Mouse (Mus musculus) brain, embryonic 14.5 days (tissue): ENCODE measurements at regions not wholly inside any gene's neighbourhood (a gene's known extent, or its start where the extent isn't known, plus 50 kb on each side); places are given as distances from the start of the nearest gene placed in this dataset.

ENCODE experiments used
- CTCF ChIP-seq: fragments of 200-500 bp; IDR thresholded peaks from 2 replicates; pipeline ENCODE4 v1.5.1; 2012; ENCODE audit warnings: inconsistent platforms, mild to moderate bottlenecking, moderate library complexity, borderline replicate concordance; ENCODE audit not compliant: insufficient read depth, insufficient read length; ENCODE audit errors: extremely low read depth
- POLR2A ChIP-seq: fragments of 200-500 bp; IDR thresholded peaks from 2 replicates; pipeline ENCODE4 v1.6.1; 2012; ENCODE audit warnings: mild to moderate bottlenecking, inconsistent platforms, borderline replicate concordance; ENCODE audit not compliant: poor library complexity, insufficient read depth, insufficient read length, severe bottlenecking; ENCODE audit errors: extremely low read depth

DNA sequence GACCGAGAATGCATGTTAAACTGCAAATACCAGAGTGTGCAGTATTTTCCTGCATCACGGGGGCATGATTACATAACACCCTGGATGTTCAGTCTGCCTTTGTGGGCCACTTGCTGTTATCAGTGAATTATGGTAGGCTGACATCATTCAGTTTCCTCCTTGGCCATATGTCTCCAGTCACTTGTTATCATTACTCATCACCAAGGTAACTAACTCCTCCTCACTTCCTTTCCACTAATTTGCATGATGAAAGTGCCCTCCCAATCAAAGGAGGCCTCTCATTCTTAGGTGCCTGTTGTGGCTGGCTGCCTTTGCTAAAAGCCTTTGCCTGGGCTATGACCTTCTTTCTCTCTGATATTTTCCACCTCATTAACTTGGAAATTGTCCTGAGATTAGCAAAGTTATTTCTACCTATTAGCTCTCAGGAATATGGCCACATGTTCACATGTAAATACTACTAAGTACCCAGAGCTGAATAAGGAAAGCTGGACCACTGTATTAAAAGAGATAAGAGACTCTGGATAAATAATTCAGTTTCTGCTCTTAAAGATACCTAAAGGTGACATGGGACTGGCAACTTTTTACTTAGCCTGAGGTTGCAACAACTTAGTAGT lies 440.6 kb upstream of the Gm21961 start:
- no peak for TF ChIP-seq CTCF
- TF ChIP-seq POLR2A: no peak
